Mouse (Mus musculus) cortical plate, adult 2 months (tissue): ENCODE measurements around the gene Ppp6r2.

Experiments used
- CTCF ChIP-seq: fragments of 200-500 bp; IDR thresholded peaks from 2 replicates; pipeline ENCODE4 v1.5.1; 2011; ENCODE audit warnings: mild to moderate bottlenecking, control low read depth, low read length; ENCODE audit not compliant: insufficient read depth; ENCODE audit errors: extremely low read depth
- POLR2A ChIP-seq: fragments of 200-500 bp; IDR thresholded peaks from 2 replicates; pipeline ENCODE4 v1.6.1; 2011; ENCODE audit warnings: mild to moderate bottlenecking, low read length, control low read depth; ENCODE audit not compliant: insufficient read depth; ENCODE audit errors: extremely low read depth

GRCm38 (mm10) chr15:89241025-89241424 is 29.7 kb downstream of the Ppp6r2 start:
- TF ChIP-seq CTCF (no peak), POLR2A (no peak)
